ENCODE assay signal across 12 mouse cellular contexts in the genomic region with DNA sequence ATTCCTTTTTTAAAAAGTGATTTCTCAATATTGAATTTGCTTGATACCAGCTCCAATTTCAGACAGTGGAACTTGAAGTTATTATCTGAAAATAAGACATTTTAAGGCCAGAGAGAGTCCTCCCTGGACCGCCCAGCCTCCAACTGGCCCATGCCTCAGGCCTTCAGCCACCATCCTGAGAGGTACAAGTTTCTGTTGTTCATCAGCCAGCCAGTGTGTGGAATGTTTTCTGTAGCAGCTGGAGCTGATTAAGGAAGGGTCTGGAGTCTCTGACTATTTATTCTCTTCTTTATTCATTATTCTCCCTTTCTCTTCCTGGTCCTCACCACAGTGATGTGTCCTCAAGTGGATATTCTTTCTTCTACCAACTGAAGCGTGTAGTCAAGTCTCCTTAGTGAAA.
"Had no signal": no experiment of that assay in that cellular context is flagged by ENCODE, and none has a peak within 500 bp of the region (broad histone marks: within the 10 kb centered on the region; RNA-seq: fewer than 3 reads in every experiment).

No protein-coding gene starts in this region.

- DNase-seq: kidney, adult 8-10 months; kidney, postnatal 25 days; layer of hippocampus, postnatal 36 days; left cerebral cortex, postnatal 4 days; liver, embryonic 13.5 days; liver, postnatal 0 days; lung, postnatal 14 days; right cerebral cortex, adult 18-20 months; right cerebral cortex, postnatal 25 days; spleen, adult 18-20 months; thymus, adult 18-20 months; thymus, postnatal 14 days had no signal
